Mouse (Mus musculus): ENCODE measurements around the gene Ctnna3. TPM values are rescaled to one million over a fixed set of nuclear protein-coding genes. Genes with fewer than 3 reads are reported as not detected.

Gene Ctnna3
- polyA plus RNA-seq, 1 experiment = 0.01 TPM

GRCm38 (mm10) chr10:64748651-64749050, 1318.8 kb downstream of the Ctnna3 start:
- Histone ChIP-seq H3K4me3 (ENCODE audit: insufficient read depth, poor library complexity, severe bottlenecking) (no peak overlapping the region), H3K79me3 (ENCODE audit: low read depth) (no peaks in the 10 kb centered on the region), H3K27me3 (ENCODE audit: control insufficient read depth, insufficient read depth, insufficient read length) (no peaks in the 10 kb centered on the region), H3K36me3 (ENCODE audit: control insufficient read depth, insufficient read depth) (no peaks in the 10 kb centered on the region), H3ac (ENCODE audit: control insufficient read depth, insufficient read length, low read depth) (no peak overlapping the region), H3K79me2 (ENCODE audit: control insufficient read depth, insufficient read depth) (no peaks in the 10 kb centered on the region)
- TF ChIP-seq USF1 (IDR thresholded peaks at IDR 0.05; ENCODE audit: low read depth) = no peak
- no peak for TF ChIP-seq MYOD1 (IDR thresholded peaks at IDR 0.05; ENCODE audit: control insufficient read depth, insufficient read length, low read depth)
- TF ChIP-seq MAX (IDR thresholded peaks at IDR 0.05) = no peak
- no peak for TF ChIP-seq MYOG (IDR thresholded peaks at IDR 0.05; ENCODE audit: control insufficient read depth, extremely low read depth, insufficient read length)
- TF ChIP-seq FOSL1 (IDR thresholded peaks at IDR 0.05; ENCODE audit: insufficient read depth, low read length, poor library complexity, severe bottlenecking) = no peak
- TF ChIP-seq CEBPB (IDR thresholded peaks at IDR 0.05; ENCODE audit: low read depth) = no peak
- TF ChIP-seq CTCF (IDR thresholded peaks at IDR 0.05; ENCODE audit: control insufficient read depth, insufficient read depth, insufficient read length) = no peak

GRCm38 (mm10) chr10:64750791-64751190, 1320.9 kb downstream of the Ctnna3 start:
- no peak overlapping the region for H3K4me3 ChIP-seq (ENCODE audit: insufficient read depth, poor library complexity, severe bottlenecking)
- TF ChIP-seq USF1 (IDR thresholded peaks at IDR 0.05; ENCODE audit: low read depth) (no peak), MYOD1 (IDR thresholded peaks at IDR 0.05; ENCODE audit: control insufficient read depth, insufficient read length, low read depth) (no peak), CEBPB (IDR thresholded peaks at IDR 0.05; ENCODE audit: low read depth) (no peak), CTCF (IDR thresholded peaks at IDR 0.05; ENCODE audit: control insufficient read depth, insufficient read depth, insufficient read length) (no peak), FOSL1 (IDR thresholded peaks at IDR 0.05; ENCODE audit: insufficient read depth, low read length, poor library complexity, severe bottlenecking) (no peak), MYOG (IDR thresholded peaks at IDR 0.05; ENCODE audit: control insufficient read depth, extremely low read depth, insufficient read length) (no peak), MAX (IDR thresholded peaks at IDR 0.05) (no peak)

GRCm38 (mm10) chr10:64836315-64836714, 1406.4 kb downstream of the Ctnna3 start:
- H3K27me3 ChIP-seq (ENCODE audit: control insufficient read depth, insufficient read depth, insufficient read length) = no peaks in the 10 kb centered on the region
- H3ac ChIP-seq (ENCODE audit: control insufficient read depth, insufficient read length, low read depth) = no peak overlapping the region
- H3K79me2 ChIP-seq (ENCODE audit: control insufficient read depth, insufficient read depth) = no peaks in the 10 kb centered on the region
- TF ChIP-seq MYOD1 (IDR thresholded peaks at IDR 0.05; ENCODE audit: control insufficient read depth, insufficient read length, low read depth) (no peak), FOSL1 (IDR thresholded peaks at IDR 0.05; ENCODE audit: insufficient read depth, low read length, poor library complexity, severe bottlenecking) (peak; percentile 94), CTCF (IDR thresholded peaks at IDR 0.05; ENCODE audit: control insufficient read depth, insufficient read depth, insufficient read length) (no peak)
- no peaks in the 10 kb centered on the region for H3K36me3 ChIP-seq (ENCODE audit: control insufficient read depth, insufficient read depth)
- no peaks in the 10 kb centered on the region for H3K79me3 ChIP-seq (ENCODE audit: low read depth)
- no peak overlapping the region for H3K4me3 ChIP-seq (ENCODE audit: insufficient read depth, poor library complexity, severe bottlenecking)

More at GRCm38 (mm10) chr10:64750791-64751190, 1320.9 kb downstream of the Ctnna3 start:
- Histone ChIP-seq H3K27me3 (ENCODE audit: control insufficient read depth, insufficient read depth, insufficient read length) (no peaks in the 10 kb centered on the region), H3ac (ENCODE audit: control insufficient read depth, insufficient read length, low read depth) (no peak overlapping the region), H3K79me3 (ENCODE audit: low read depth) (no peaks in the 10 kb centered on the region), H3K79me2 (ENCODE audit: control insufficient read depth, insufficient read depth) (no peaks in the 10 kb centered on the region), H3K36me3 (ENCODE audit: control insufficient read depth, insufficient read depth) (no peaks in the 10 kb centered on the region)

GRCm38 (mm10) chr10:64861439-64861838, 1431.5 kb downstream of the Ctnna3 start:
- no peak for TF ChIP-seq USF1 (IDR thresholded peaks at IDR 0.05; ENCODE audit: low read depth)
- TF ChIP-seq MYOD1 (IDR thresholded peaks at IDR 0.05; ENCODE audit: control insufficient read depth, insufficient read length, low read depth) = no peak
- TF ChIP-seq FOSL1 (IDR thresholded peaks at IDR 0.05; ENCODE audit: insufficient read depth, low read length, poor library complexity, severe bottlenecking) = no peak
- no peak for TF ChIP-seq CEBPB (IDR thresholded peaks at IDR 0.05; ENCODE audit: low read depth)
- no peak for TF ChIP-seq MYOG (IDR thresholded peaks at IDR 0.05; ENCODE audit: control insufficient read depth, extremely low read depth, insufficient read length)
- TF ChIP-seq MAX (IDR thresholded peaks at IDR 0.05) = no peak
- Histone ChIP-seq H3K4me3 (ENCODE audit: insufficient read depth, poor library complexity, severe bottlenecking) (no peak overlapping the region), H3K36me3 (ENCODE audit: control insufficient read depth, insufficient read depth) (no peaks in the 10 kb centered on the region), H3ac (ENCODE audit: control insufficient read depth, insufficient read length, low read depth) (no peak overlapping the region), H3K79me3 (ENCODE audit: low read depth) (no peaks in the 10 kb centered on the region), H3K79me2 (ENCODE audit: control insufficient read depth, insufficient read depth) (no peaks in the 10 kb centered on the region), H3K27me3 (ENCODE audit: control insufficient read depth, insufficient read depth, insufficient read length) (no peaks in the 10 kb centered on the region)

GRCm38 (mm10) chr10:64870888-64871287, 1441.0 kb downstream of the Ctnna3 start:
- TF ChIP-seq CTCF (IDR thresholded peaks at IDR 0.05; ENCODE audit: control insufficient read depth, insufficient read depth, insufficient read length) (no peak), CEBPB (IDR thresholded peaks at IDR 0.05; ENCODE audit: low read depth) (no peak), USF1 (IDR thresholded peaks at IDR 0.05; ENCODE audit: low read depth) (no peak), MAX (IDR thresholded peaks at IDR 0.05) (no peak), MYOG (IDR thresholded peaks at IDR 0.05; ENCODE audit: control insufficient read depth, extremely low read depth, insufficient read length) (no peak), FOSL1 (IDR thresholded peaks at IDR 0.05; ENCODE audit: insufficient read depth, low read length, poor library complexity, severe bottlenecking) (no peak), MYOD1 (IDR thresholded peaks at IDR 0.05; ENCODE audit: control insufficient read depth, insufficient read length, low read depth) (no peak)
- Histone ChIP-seq H3ac (ENCODE audit: control insufficient read depth, insufficient read length, low read depth) (no peak overlapping the region), H3K27me3 (ENCODE audit: control insufficient read depth, insufficient read depth, insufficient read length) (no peaks in the 10 kb centered on the region)

GRCm38 (mm10) chr10:64876506-64876905, 1446.6 kb downstream of the Ctnna3 start:
- no peak overlapping the region for H3ac ChIP-seq (ENCODE audit: control insufficient read depth, insufficient read length, low read depth)
- H3K27me3 ChIP-seq (ENCODE audit: control insufficient read depth, insufficient read depth, insufficient read length) = no peaks in the 10 kb centered on the region
- H3K4me3 ChIP-seq (ENCODE audit: insufficient read depth, poor library complexity, severe bottlenecking) = no peak overlapping the region
- no peaks in the 10 kb centered on the region for H3K79me3 ChIP-seq (ENCODE audit: low read depth)
- no peaks in the 10 kb centered on the region for H3K79me2 ChIP-seq (ENCODE audit: control insufficient read depth, insufficient read depth)
- TF ChIP-seq MYOG (IDR thresholded peaks at IDR 0.05; ENCODE audit: control insufficient read depth, extremely low read depth, insufficient read length) (no peak), CTCF (IDR thresholded peaks at IDR 0.05; ENCODE audit: control insufficient read depth, insufficient read depth, insufficient read length) (no peak), USF1 (IDR thresholded peaks at IDR 0.05; ENCODE audit: low read depth) (no peak), CEBPB (IDR thresholded peaks at IDR 0.05; ENCODE audit: low read depth) (no peak), MAX (IDR thresholded peaks at IDR 0.05) (no peak)
- H3K36me3 ChIP-seq (ENCODE audit: control insufficient read depth, insufficient read depth) = no peaks in the 10 kb centered on the region

More at GRCm38 (mm10) chr10:64870888-64871287, 1441.0 kb downstream of the Ctnna3 start:
- no peaks in the 10 kb centered on the region for H3K36me3 ChIP-seq (ENCODE audit: control insufficient read depth, insufficient read depth)
- no peaks in the 10 kb centered on the region for H3K79me3 ChIP-seq (ENCODE audit: low read depth)
- no peaks in the 10 kb centered on the region for H3K79me2 ChIP-seq (ENCODE audit: control insufficient read depth, insufficient read depth)
- no peak overlapping the region for H3K4me3 ChIP-seq (ENCODE audit: insufficient read depth, poor library complexity, severe bottlenecking)
